Mouse (Mus musculus) hindbrain, embryonic 14.5 days (tissue): ENCODE data around the gene Mnd1. TPM values are rescaled to one million over a fixed set of nuclear protein-coding genes. Genes with fewer than 3 reads are reported as not detected.
A peak's percentile ranks its signal among the peaks of the same experiment; 100 is the strongest.

Source experiments
- ATAC-seq: fragments of 200-750 bp; cut with Nextera tagmentation; 2 replicates; pipeline ENCODE4 v1.8.0; 2017; ENCODE audit warnings: moderate number of reproducible peaks, mild to moderate bottlenecking, moderate TSS enrichment, moderate library complexity; ENCODE audit not compliant: low FRiP score
- DNase-seq: peaks from one replicate; pipeline ENCODE4 v3.0.0-alpha.2; 2015; ENCODE audit warnings: low spot score
- H3K27ac ChIP-seq: fragments of 300-500 bp; sonication (generic); 2 replicates; pipeline ENCODE4 v1.5.1; 2014; ENCODE audit warnings: mild to moderate bottlenecking, moderate library complexity
- H3K27me3 ChIP-seq: fragments of 300-500 bp; sonication (generic); 2 replicates; pipeline ENCODE4 v1.6.1; 2014; ENCODE audit warnings: mild to moderate bottlenecking, low read length, mixed read lengths; ENCODE audit not compliant: control insufficient read depth, insufficient read depth
- H3K36me3 ChIP-seq: fragments of 300-500 bp; sonication (generic); replicated peaks from 2 replicates; pipeline ENCODE4 v1.6.1; 2014; ENCODE audit not compliant: control insufficient read depth, insufficient read depth
- H3K4me1 ChIP-seq: fragments of 300-500 bp; sonication (generic); replicated peaks from 2 replicates; pipeline ENCODE4 v1.6.1; 2014; ENCODE audit warnings: antibody characterized with exemption, low read length, mixed read lengths; ENCODE audit not compliant: control insufficient read depth, insufficient read depth
- H3K4me2 ChIP-seq: fragments of 300-500 bp; sonication (generic); replicated peaks from 2 replicates; pipeline ENCODE4 v1.6.1; 2014; ENCODE audit warnings: mild to moderate bottlenecking, moderate library complexity
- H3K4me3 ChIP-seq: fragments of 300-500 bp; sonication (generic); replicated peaks from 2 replicates; pipeline ENCODE4 v1.5.1; 2014; ENCODE audit warnings: mild to moderate bottlenecking, low read length
- H3K9ac ChIP-seq: fragments of 300-500 bp; sonication (generic); 2 replicates; pipeline ENCODE4 v1.6.1; 2014
- H3K9me3 ChIP-seq: fragments of 300-500 bp; sonication (generic); 2 replicates; pipeline ENCODE4 v1.6.1; 2016; ENCODE audit warnings: low read length; ENCODE audit not compliant: control insufficient read depth
- WGBS: fragments of 180-500 bp; shearing (Covaris S2); extraction: QIAGEN DNeasy Blood & Tissue Kit; methylation state at CpG from one replicate; pipeline ENCODE4 v1.1.7; 2014; 5-methylcytosine and 5-hydroxymethylcytosine counted together
- polyA plus RNA-seq: library from polyadenylated mRNA; unstranded; fragments of >200 nt; fragmentation: Nextera tagmentation; extraction: Ambion mirVana; gene quantifications from 2 replicates; pipeline ENCODE4 v1.2.1, GENCODE M21; 2014

The Mnd1 gene
- polyA plus RNA-seq, 1 experiment from 2014 or later: 1.9 TPM

DNA sequence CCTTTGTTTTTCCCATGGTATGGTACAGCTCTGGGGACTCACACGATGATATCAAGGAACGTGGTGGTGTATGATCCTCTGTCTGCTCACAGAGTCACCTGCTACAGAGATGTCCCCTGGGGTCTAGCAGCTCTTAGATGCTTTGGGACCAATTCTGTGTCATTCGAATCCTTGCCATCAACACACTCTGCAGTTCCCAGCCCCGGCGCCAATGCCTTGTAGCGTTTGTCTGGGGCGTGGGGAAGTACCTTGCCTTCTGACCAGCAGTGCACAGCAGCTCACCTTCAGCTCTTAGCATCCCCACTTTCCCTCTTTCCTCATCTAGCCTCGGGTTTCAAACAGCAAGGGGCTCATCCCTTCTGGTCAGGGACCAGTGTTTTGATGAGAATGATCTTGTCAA, 84.8 kb downstream of the Mnd1 start:
- DNase-seq (no peak), ATAC-seq (no peak)
- no peaks in the 10 kb centered on the region for H3K36me3 ChIP-seq
- no peaks in the 10 kb centered on the region for H3K9me3 ChIP-seq
- H3K4me3 ChIP-seq: no peak overlapping the region
- H3K4me1 ChIP-seq: no peaks in the 10 kb centered on the region
- H3K9ac ChIP-seq: no peak overlapping the region
- no peak overlapping the region for H3K27ac ChIP-seq
- 89% methylated on average over 8 of the region's 8 CpGs for WGBS
- no peaks in the 10 kb centered on the region for H3K27me3 ChIP-seq
- H3K4me2 ChIP-seq: no peak overlapping the region

DNA sequence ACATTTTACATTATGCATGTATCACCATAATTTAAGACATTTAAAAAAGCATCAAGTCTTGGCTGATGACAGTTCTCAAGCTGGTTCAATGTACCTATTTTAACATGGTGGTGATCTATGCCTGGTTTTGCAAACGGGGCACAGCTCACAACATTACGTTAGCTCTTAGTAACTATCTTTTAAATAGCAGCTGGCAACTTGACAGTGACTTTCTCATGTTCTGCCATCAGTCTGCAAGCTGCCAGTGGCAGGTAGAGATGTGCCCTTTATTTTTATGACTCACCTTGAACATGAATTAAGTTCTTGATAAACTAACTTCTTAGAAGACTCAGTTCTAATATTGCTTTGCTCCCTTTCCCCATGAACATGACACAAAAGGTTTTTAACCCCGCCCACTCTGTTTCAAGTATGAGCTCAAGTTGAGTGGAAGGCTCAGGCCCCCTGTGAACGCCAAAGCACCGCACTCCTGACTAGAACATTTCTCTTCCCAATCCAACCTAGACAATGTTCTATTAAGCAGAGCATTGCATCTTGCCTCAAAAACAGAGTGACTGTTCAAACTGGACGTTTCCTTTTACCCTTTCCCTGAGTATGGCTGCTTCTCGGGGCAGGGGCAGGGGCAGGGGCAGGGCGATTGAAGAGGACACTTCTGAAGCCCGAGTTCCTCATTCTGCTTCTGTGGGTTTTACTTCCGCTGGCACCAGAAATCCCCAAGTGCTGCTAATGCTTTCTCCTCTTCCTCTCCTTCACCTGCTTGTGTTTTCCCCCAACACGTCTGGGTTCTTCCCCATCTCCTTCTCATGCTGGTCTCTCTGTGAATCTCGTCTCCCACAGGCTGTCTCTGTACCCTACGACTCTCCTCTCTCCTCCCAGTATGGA, 86.5 kb downstream of the Mnd1 start:
- Histone ChIP-seq H3K4me1 (no peaks in the 10 kb centered on the region), H3K4me2 (no peak overlapping the region), H3K27ac (no peak overlapping the region), H3K9ac (no peak overlapping the region), H3K9me3 (no peaks in the 10 kb centered on the region), H3K36me3 (no peaks in the 10 kb centered on the region), H3K4me3 (no peak overlapping the region), H3K27me3 (no peaks in the 10 kb centered on the region)
- 84% methylated on average over 13 of the region's 13 CpGs for WGBS
- DNase-seq (no peak), ATAC-seq (no peak)

DNA sequence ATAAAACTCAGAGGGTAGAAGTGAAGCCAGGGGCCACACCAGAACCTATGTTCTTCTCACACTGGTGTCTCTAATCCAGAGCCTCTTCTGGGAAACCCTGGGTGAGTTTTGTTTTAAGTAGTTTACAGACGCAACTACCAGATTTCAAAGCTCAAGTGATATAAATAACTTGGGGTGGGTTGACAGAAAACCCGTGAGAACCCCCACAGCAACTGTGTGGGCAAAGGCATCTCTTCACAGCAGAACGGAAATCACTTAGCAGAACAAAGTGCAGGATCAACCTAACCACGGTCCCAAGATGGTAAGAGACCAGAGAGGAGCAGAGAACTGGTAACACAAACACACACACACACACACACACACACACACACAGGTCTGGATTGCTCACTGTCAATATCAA, 89.8 kb downstream of the Mnd1 start:
- Histone ChIP-seq H3K4me2 (no peak overlapping the region), H3K9ac (no peak overlapping the region), H3K4me1 (no peaks in the 10 kb centered on the region), H3K4me3 (no peak overlapping the region), H3K27me3 (no peaks in the 10 kb centered on the region), H3K36me3 (no peaks in the 10 kb centered on the region), H3K27ac (no peak overlapping the region), H3K9me3 (no peaks in the 10 kb centered on the region)
- WGBS: 91% methylated on average over 4 of the region's 4 CpGs
- DNase-seq (no peak), ATAC-seq (no peak)

DNA sequence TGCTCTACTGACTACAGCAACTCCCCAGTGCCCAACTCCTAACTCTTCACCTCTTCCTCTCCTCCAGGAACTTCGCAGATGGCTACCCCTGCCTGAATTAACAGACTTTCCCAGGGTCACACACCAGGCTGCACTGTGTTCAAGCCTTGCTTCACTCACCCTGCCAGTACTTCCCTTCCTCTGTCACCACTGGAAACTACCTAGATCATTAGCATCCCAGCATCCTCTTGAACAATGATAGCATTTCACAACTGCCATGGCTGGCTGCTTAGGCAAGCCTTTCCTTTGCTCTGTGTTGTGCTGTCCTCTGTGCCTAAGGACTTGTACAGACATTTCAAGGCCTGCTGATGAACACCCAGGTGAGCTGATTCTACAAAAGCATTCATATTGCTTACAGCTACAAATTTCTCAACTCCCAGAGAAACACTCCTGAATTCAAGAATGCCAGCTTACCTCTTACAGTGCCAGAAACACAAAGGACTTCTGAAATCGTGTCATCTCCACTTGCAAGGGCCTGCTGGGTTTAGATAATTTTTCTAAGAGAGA, 92.1 kb downstream of the Mnd1 start:
- Histone ChIP-seq H3K4me2 (no peak overlapping the region), H3K4me3 (no peak overlapping the region), H3K4me1 (no peaks in the 10 kb centered on the region), H3K9ac (no peak overlapping the region), H3K27me3 (no peaks in the 10 kb centered on the region), H3K36me3 (no peaks in the 10 kb centered on the region), H3K27ac (no peak overlapping the region), H3K9me3 (no peaks in the 10 kb centered on the region)
- ATAC-seq: no peak
- 87% methylated on average over 2 of the region's 2 CpGs for WGBS
- peak; percentile 17 for DNase-seq

DNA sequence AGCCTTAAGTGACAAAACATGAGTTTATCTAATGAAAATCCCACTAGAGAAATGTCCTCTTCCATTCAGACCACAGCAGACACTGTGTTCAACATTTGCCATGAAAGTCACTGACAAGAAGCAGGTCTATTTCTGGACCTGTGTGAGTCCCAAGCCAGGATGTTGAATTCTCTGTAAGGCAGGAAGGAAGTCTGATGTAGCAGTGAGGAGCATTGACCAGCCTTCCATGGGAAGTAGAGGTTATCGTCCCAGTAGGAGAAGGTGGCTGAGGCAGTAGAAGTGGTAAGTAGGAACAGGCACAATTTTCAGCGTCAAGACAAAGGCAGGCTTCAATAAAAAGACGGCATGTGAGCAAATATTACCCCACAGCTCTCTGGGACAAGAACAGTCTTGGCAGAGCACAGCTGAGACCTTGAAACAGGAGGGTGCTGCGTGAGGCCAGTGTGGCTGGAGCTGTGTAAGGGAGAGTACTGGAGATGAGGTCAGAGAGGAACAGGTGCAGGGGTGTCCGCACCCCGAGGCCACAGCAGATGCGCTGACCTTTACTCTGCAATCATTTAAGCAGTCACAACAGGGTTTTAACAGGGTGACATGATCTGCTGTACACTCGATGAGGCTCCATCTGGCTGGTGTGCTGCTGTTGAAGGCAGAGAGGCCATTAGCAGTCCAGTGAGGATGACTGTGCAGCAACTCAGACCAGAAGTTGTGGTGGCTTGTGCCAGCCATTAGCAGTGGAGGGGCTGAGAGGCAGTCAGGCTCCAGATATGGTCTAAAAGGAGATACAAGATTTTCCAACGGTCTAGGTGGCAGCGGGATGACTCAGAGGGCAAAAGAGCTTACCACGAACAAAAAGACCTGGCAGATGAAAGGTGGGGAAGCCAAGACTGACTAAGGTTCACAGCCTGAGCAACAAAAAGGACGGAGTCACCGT, 93.8 kb downstream of the Mnd1 start:
- Histone ChIP-seq H3K27me3 (no peaks in the 10 kb centered on the region), H3K4me1 (no peaks in the 10 kb centered on the region), H3K36me3 (no peaks in the 10 kb centered on the region), H3K4me2 (no peak overlapping the region), H3K4me3 (no peak overlapping the region), H3K9ac (no peak overlapping the region), H3K27ac (no peak overlapping the region), H3K9me3 (no peaks in the 10 kb centered on the region)
- ATAC-seq (no peak), DNase-seq (peak; percentile 21)
- WGBS: 75% methylated on average over 13 of the region's 13 CpGs

DNA sequence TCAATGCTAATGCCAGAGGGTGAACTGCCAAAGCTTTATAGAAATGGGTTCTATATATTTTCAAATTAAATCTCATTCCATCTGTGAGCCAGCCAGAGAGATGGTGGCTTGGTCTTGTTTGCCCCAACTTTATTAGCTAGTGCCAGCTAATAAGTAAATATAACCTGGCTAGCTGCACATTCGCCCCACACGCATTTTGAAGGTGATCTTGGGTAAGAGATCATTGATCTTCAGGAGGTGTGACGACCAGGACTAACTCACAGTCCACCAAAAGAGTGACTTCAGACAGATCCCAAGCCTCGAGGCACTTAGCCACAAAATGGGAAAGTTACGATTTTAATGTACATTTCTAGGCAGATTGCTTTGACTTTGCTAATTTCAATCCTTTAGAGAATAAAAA, 94.6 kb downstream of the Mnd1 start:
- no peaks in the 10 kb centered on the region for H3K36me3 ChIP-seq

DNA sequence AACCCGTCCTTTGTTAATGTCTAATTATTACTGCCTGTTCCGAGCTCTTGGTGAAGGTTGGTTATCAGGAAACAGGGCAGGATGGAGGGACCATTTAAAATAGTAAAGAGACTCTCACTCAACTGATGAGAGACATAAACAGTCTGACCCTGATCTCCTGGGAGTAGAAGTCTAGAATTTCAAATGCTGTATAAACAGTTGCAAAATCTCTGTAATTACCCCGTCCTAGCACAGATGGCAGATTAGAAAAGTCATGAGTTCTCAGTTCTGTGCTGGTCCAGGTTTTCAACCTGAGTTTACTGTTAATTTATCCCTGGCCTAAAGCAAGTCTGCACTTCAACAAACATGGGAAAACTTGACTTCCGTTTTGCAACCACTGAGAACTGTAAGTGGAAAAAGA, 95.5 kb downstream of the Mnd1 start:
- ATAC-seq (no peak), DNase-seq (no peak)
- H3K27me3 ChIP-seq: no peaks in the 10 kb centered on the region
- H3K4me3 ChIP-seq: no peak overlapping the region
- no peak overlapping the region for H3K9ac ChIP-seq
- no peaks in the 10 kb centered on the region for H3K9me3 ChIP-seq
- H3K36me3 ChIP-seq: no peaks in the 10 kb centered on the region
- no peak overlapping the region for H3K27ac ChIP-seq
- 73% methylated on average over 4 of the region's 4 CpGs for WGBS
- H3K4me2 ChIP-seq: no peak overlapping the region
- no peaks in the 10 kb centered on the region for H3K4me1 ChIP-seq

More for the DNA sequence above, 94.6 kb downstream of the Mnd1 start:
- no peaks in the 10 kb centered on the region for H3K27me3 ChIP-seq
- DNase-seq (no peak), ATAC-seq (no peak)
- H3K9ac ChIP-seq: no peak overlapping the region
- H3K4me1 ChIP-seq: no peaks in the 10 kb centered on the region
- 86% methylated on average over 5 of the region's 5 CpGs for WGBS
- H3K27ac ChIP-seq: no peak overlapping the region
- no peak overlapping the region for H3K4me3 ChIP-seq
- no peak overlapping the region for H3K4me2 ChIP-seq
- no peaks in the 10 kb centered on the region for H3K9me3 ChIP-seq

DNA sequence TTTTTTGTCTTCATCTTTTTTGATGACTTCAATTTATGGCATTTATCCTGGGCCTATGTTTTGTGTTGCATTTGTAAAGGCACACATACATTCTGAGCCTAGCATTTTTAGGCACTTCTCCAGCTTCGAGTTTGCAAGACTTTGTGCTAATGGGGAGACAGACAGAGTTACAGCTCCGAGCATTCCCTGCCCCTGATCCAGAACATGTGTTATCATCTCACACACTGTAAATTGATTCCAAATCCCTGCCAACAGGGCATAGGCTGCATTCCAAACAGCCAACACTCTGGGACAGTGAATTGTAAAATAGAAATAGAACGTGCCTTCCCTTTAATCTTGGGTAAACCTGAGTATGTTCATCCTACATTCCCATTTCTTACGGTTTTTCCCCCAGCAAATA, 95.9 kb downstream of the Mnd1 start:
- Histone ChIP-seq H3K4me3 (no peak overlapping the region), H3K9ac (no peak overlapping the region), H3K4me2 (no peak overlapping the region), H3K36me3 (no peaks in the 10 kb centered on the region), H3K4me1 (no peaks in the 10 kb centered on the region), H3K27me3 (no peaks in the 10 kb centered on the region), H3K9me3 (no peaks in the 10 kb centered on the region), H3K27ac (0 out of 2 replicates have a peak overlapping the region, but pooled peaks have one; percentile 22)
- WGBS: 66% methylated on average over 4 of the region's 4 CpGs
- DNase-seq (no peak), ATAC-seq (no peak)

DNA sequence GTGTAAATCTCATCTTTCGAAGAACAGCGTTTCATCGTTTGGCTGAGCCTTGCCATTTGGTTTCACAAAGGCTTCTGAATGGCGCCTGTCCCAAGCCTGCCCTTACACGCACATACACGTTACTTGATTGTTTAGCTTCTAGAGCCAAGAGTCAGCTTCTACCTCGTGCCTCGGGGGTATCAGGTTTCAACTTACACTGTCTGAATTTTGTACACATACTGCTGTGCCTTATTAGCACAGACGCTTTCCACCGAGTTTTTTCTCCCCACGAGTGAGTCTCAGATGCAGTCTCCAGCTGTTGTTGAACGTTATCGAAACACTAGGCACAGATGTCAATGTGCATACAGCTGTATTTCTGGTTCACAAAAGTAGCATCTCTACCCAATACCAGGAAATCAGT, 96.3 kb downstream of the Mnd1 start:
- Histone ChIP-seq H3K36me3 (no peaks in the 10 kb centered on the region), H3K4me1 (no peaks in the 10 kb centered on the region), H3K27ac (no peak overlapping the region), H3K9me3 (no peaks in the 10 kb centered on the region), H3K27me3 (no peaks in the 10 kb centered on the region), H3K4me2 (no peak overlapping the region), H3K4me3 (no peak overlapping the region), H3K9ac (no peak overlapping the region)
- DNase-seq: peak; percentile 24
- WGBS: 62% methylated on average over 13 of the region's 13 CpGs
- no peak; the same call in 1 of the 2 replicates for ATAC-seq
